Mouse (Mus musculus): ENCODE results near the gene Ppt1.
A peak's percentile ranks its signal among the peaks of the same experiment; 100 is the strongest.

Ppt1 gene

GRCm38 (mm10) chr4:122870027-122870426 lies 34.0 kb downstream of the Ppt1 start:
- peak; percentile 26 for DNase-seq (ENCODE audit: low read depth, low spot score)

DNA sequence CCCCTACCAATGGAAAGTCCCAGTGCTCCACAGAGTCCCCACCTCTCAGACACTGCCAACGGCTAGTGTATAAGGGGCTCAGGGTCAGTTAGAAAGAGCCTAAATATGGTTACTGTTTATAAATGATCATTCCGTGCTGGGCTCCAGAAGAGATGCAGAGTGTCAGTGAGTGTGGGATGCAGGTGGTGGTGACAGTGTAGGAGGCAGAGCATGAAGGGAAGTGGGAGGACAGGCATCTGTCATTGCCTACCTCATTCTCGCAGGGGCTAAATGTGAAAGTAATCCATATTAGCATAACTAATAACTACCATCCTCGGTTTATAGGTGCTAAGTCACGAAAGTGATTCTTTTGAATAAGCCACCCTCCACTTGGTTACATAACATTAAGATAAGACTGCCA lies 34.7 kb downstream of the Ppt1 start:
- no peak for DNase-seq (ENCODE audit: low read depth, low spot score)

GRCm38 (mm10) chr4:122871269-122871668 lies 35.2 kb downstream of the Ppt1 start:
- no peak for DNase-seq (ENCODE audit: low read depth, low spot score)

GRCm38 (mm10) chr4:122871989-122872388 lies 35.9 kb downstream of the Ppt1 start:
- no peak for DNase-seq (ENCODE audit: low read depth, low spot score)

- DNase-seq (ENCODE audit: low read depth, low spot score): no peak
Observed at GRCm38 (mm10) chr4:122873003-122873402, 37.0 kb downstream of the Ppt1 start.

- DNase-seq (ENCODE audit: low read depth, low spot score): no peak
Observed at GRCm38 (mm10) chr4:122873512-122873911, 37.5 kb downstream of the Ppt1 start.

DNA sequence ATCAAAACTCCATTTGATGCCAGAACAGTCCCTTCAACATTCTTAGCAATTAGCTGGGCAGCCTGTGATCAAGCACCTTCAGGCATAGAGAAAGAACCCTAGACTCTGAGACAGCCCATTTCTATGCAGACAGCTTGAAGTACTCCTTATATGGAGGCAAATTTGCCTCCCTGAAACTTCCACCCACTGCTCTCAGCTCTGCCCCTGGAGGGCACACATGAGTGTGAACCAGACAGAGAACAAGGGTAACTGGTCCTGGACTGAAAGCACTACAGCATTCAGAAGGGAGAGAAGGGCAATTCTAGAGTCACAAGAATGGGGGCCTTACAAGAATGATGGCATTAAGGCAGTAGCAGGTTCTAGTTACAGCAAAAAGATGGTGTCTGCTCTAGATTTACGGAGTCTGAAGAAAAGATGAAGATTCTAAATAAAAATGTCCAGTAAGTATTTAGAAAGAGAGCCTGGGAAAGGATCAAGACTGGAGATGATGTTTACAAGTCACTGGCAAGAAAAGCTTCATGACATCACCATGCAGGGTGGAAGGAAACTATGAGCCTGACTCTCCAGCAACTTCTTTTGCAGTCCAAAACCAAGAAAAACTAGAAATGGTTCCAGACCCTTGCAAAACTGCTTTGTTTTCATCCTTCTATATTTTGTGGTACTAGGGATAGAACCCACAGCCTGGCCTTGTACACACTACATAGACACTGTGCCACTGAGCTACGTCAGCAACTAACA lies 42.5 kb downstream of the Ppt1 start:
- no peak for DNase-seq (ENCODE audit: low read depth, low spot score)

- no peak for DNase-seq (ENCODE audit: low read depth, low spot score)
Observed at GRCm38 (mm10) chr4:122882544-122882943, 46.5 kb downstream of the Ppt1 start.

GRCm38 (mm10) chr4:122883294-122883693 lies 47.3 kb downstream of the Ppt1 start:
- DNase-seq (ENCODE audit: low read depth, low spot score): no peak

DNA sequence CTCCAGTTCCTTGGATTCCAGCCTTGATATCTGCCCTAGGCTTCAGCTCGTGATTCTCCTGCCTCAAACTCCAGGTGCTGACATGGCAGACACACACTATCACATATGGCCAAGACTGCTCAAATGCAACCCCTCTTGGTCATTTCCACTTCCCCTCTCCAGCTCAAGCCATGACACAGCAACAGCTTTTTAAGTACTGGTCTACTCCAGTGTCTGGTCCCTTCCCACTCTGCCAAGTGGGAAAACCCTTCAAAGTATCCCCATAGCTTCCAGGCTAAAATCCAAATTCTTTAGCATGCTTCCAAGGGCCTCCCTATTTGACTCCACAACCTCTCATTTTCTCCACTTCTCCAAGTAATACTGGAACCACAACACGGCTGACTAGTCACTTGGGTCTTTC lies 48.0 kb downstream of the Ppt1 start:
- DNase-seq (ENCODE audit: low read depth, low spot score): no peak

DNA sequence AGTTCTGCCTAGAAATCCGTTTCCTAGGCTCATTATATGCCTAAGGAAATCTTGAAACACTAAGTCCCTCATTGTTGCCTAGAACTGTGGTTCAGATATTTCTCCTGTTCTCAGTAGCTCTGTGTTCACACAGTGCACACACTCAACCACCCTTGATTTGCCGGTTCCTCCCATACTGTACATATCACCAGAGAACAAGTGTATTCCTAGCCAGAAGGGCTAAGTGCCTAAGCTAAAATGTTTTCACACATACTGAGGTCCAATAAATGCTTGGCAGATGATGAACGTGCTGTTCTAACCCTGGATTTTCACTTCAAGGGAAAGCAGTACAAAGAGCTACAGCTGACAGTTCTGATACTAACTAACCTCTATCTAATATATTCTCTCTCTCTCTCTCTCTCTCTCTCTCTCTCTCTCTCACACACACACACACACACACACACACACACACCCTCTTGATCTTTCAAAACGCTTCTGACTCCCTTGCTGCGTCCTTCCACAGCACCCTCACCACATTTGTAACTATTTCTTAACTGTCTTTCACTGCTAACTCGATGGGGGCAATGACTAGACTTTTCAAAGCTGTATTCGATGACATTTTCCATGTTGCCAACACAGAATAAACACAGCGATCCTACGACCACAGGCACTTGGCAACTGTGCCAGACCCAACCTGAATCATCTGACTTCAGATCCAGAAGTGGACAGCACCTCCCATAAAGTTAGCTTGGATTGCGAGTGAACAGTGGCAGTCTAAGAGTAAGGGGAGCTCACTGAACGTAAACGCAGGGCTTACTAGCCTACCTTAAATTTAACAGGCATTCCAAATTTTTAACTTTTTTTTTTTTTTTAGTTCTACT lies 48.7 kb downstream of the Ppt1 start:
- no peak for DNase-seq (ENCODE audit: low read depth, low spot score)

DNA sequence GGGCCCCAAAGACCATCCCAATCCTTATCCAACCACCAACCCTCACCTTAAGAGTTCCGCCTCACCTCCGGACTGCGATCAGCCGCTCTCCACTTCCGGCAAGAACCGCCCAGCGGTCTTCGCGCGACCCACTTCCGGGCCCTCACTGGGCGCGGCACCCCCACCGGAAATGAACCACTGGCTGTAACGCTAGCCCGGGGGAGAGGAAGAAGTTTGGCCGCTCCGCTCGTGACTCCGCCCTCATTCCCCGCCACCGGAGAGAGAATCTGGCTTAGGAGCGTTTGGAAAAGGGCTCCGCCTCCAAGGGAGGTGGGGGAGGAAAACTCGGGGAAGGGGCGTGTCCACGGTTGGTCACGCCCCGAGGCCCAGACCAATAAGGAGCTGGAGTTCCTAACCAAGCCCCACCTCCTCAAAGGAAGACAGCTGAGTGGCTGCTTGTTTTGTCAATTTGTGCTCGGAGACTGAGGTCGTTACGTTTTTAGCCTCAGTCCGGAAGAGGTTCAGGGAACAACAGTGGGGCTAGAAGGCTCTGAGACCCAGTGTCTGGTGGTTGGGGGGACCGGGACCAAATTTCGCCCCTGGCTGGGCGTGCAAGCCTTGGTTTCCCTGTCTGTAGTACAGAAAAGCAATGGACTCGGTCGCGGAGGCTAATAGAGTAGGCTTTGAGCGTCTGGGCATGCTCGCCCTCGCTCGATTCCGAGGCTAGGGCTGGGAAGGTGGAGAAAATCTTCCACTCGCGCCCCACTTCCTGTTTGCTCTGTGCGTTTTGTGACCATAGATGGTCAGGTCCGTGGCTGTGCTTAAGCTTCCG lies 49.9 kb downstream of the Ppt1 start, which contains the start of gene Cap1:
TSS of gene Cap1 (minus strand) at position 289 of the 811 bp plus-strand sequence.
- DNase-seq (ENCODE audit: low read depth, low spot score): peak; percentile 100

- DNase-seq (ENCODE audit: low read depth, low spot score): no peak
Observed at GRCm38 (mm10) chr4:122886579-122887254, 50.7 kb downstream of the Ppt1 start.

- no peak for DNase-seq (ENCODE audit: low read depth, low spot score)
Observed at GRCm38 (mm10) chr4:122887336-122887735, 51.3 kb downstream of the Ppt1 start.

GRCm38 (mm10) chr4:122890881-122891481 lies 54.9 kb downstream of the Ppt1 start:
- peak; percentile 23 for DNase-seq (ENCODE audit: low read depth, low spot score)

DNA sequence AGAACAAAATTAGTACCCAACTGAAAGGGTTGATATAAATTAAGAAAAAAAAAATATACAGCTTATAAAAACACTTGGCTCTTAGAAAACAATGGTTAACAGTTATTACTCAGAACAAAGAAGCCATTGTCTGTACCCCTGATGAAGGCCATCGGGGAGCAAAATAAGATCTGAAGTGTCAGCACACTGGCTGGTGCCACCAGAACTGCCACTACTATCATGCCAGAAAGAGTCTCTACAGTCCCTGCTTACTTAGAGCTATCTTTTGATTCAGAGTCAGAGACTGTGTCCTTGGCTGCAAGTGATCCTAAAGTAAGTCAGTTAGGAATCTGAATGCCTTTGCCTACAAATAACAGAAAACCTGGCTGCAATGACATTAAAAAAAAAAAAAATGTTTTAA lies 55.6 kb downstream of the Ppt1 start:
- no peak for DNase-seq (ENCODE audit: low read depth, low spot score)

DNA sequence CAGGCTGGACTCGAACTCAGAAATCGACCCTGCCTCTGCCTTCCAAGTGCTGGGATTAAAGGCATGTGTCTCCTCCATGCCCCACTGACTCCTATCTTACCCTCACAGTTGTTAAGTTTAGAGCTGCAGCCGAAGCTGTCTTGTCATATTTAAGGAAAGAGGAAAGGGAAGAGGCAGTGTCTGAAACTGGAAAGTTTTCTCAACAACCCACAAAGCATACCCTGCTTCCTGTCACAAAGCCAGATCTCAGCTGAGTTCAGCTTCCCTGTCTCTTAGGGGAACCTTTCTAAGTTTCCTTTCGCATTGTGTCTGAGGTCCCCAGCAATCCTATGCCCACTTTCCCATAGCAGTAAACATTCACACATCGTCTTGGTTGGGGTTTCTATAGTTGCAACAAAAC lies 56.1 kb downstream of the Ppt1 start:
- no peak for DNase-seq (ENCODE audit: low read depth, low spot score)

- no peak for DNase-seq (ENCODE audit: low read depth, low spot score)
Observed at GRCm38 (mm10) chr4:122897750-122898149, 61.7 kb downstream of the Ppt1 start.

GRCm38 (mm10) chr4:122898313-122898712 lies 62.3 kb downstream of the Ppt1 start:
- peak; percentile 73 for DNase-seq (ENCODE audit: low read depth, low spot score)

GRCm38 (mm10) chr4:122902156-122902555 lies 66.1 kb downstream of the Ppt1 start:
- DNase-seq (ENCODE audit: low read depth, low spot score): no peak

DNA sequence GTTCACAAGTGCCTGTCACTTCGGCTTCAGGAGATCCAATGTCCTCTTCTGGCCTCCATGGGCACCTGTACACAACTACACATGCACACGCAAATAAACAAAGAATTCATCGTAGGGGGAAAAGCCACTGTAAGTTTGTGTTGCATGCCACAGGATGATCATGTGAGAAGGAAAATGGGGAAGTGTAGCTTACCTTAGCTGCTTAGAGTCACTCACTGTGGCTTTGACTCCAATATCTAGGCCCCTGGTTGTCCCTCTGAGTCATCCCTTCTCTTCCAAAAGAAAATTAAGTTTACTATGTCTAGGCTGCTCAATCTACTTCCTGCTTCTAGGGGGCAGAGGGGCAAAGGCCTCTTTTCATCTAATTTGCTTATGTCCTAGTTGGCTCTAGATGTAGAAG lies 67.7 kb downstream of the Ppt1 start:
- no peak for DNase-seq (ENCODE audit: low read depth, low spot score)
